In genomic region chr16:4289507-4289906, GRCm38 (mm10) we compare ENCODE assay signal across 8 mouse cellular contexts.
DNase-seq lines count a peak whose midpoint lies in the region; ATAC-seq and TF ChIP-seq lines count a peak whose summit lies in the region.

No protein-coding gene starts in this region.

- TF ChIP-seq CTCF in heart, postnatal 0 days (IDR thresholded peaks at IDR 0.05; ENCODE audit: low read depth) = peak; percentile 51

- H3K9ac ChIP-seq in heart, postnatal 0 days (replicated peaks; ENCODE audit: low read depth, low read length) = no peak overlapping the region

- H3K9me3 ChIP-seq in heart, postnatal 0 days (replicated peaks; ENCODE audit: control insufficient read depth, low read length) = no peaks in the 10 kb centered on the region

- H3K27ac ChIP-seq in heart, postnatal 0 days (ENCODE audit: low read depth) = no peak overlapping the region

- H3K4me3 ChIP-seq in heart, postnatal 0 days (ENCODE audit: low read depth, low read length) = no peak overlapping the region

- H3K27me3 ChIP-seq in heart, postnatal 0 days (ENCODE audit: control insufficient read depth, insufficient read depth, low read length) = no peaks in the 10 kb centered on the region

- no peak for DNase-seq in heart, postnatal 0 days (ENCODE audit: low spot score)
- DNase-seq in heart, adult 11 months = no peak
- peak; percentile 51 for DNase-seq in 3134 (ENCODE audit: extremely low read depth, insufficient read length, low spot score)
- peak; percentile 49 for DNase-seq in A20 (ENCODE audit: low read depth, low spot score)
- DNase-seq in cerebellum, adult 9-11 months = peak; percentile 24
- DNase-seq in right cerebral cortex, postnatal 25 days = no peak
- DNase-seq in right cerebral cortex, postnatal 10 days (ENCODE audit: low spot score in 2 of 2) = no peak
- no peak for DNase-seq in spleen, postnatal 36 days (ENCODE audit: low spot score in 2 of 2)

- H3K36me3 ChIP-seq in heart, postnatal 0 days (replicated peaks; ENCODE audit: control insufficient read depth, insufficient read depth, low read length) = peaks cover 21% of the 10 kb centered on the region

- ATAC-seq in heart, postnatal 0 days (ENCODE audit: insufficient read depth, low read depth) = no peak

- TF ChIP-seq EP300 in heart, postnatal 0 days (IDR thresholded peaks at IDR 0.05; ENCODE audit: low read depth) = no peak

- no peak overlapping the region for H3K4me2 ChIP-seq in heart, postnatal 0 days (ENCODE audit: low read depth, low read length)

- H3K4me1 ChIP-seq in heart, postnatal 0 days (ENCODE audit: control insufficient read depth, insufficient read depth) = no peaks in the 10 kb centered on the region

Comparison
In these comparisons a context has a peak if more than half of its experiments do, and no peak if none do; other contexts are left out.
1. DNase-seq: peak in 3134 (single experiment), A20 (single experiment) and cerebellum, adult 9-11 months (single experiment); none in heart, postnatal 0 days (single experiment), heart, adult 11 months (single experiment), right cerebral cortex, postnatal 25 days (single experiment), right cerebral cortex, postnatal 10 days (0 of 2) and spleen, postnatal 36 days (0 of 2).